Mouse (Mus musculus) kidney, embryonic 14.5 days (tissue): ENCODE results near the gene Chpf. TPM values are rescaled to one million over a fixed set of nuclear protein-coding genes. Genes with fewer than 3 reads are reported as not detected.

Experiments used
- ATAC-seq: fragments of 200-750 bp; cut with Nextera tagmentation; 2 replicates; pipeline ENCODE4 v1.8.0; 2017; ENCODE audit warnings: moderate number of reproducible peaks, mild to moderate bottlenecking, moderate TSS enrichment, moderate library complexity; ENCODE audit not compliant: low FRiP score, low TSS enrichment
- H3K27ac ChIP-seq: fragments of 300-500 bp; sonication (generic); 2 replicates; pipeline ENCODE4 v1.5.1; 2014; ENCODE audit warnings: low read depth, mild to moderate bottlenecking, low read length, moderate library complexity, mixed read lengths
- H3K27me3 ChIP-seq: fragments of 300-500 bp; sonication (generic); 2 replicates; pipeline ENCODE4 v1.6.1; 2014; ENCODE audit warnings: mild to moderate bottlenecking, low read length; ENCODE audit not compliant: control insufficient read depth, insufficient read depth
- H3K36me3 ChIP-seq: fragments of 300-500 bp; sonication (generic); 2 replicates; pipeline ENCODE4 v1.6.1; 2014; ENCODE audit warnings: low read length, mixed read lengths; ENCODE audit not compliant: control insufficient read depth, insufficient read depth
- H3K4me1 ChIP-seq: fragments of 300-500 bp; sonication (generic); 2 replicates; pipeline ENCODE4 v1.6.1; 2014; ENCODE audit warnings: low read length, mixed read lengths; ENCODE audit not compliant: control insufficient read depth, insufficient read depth
- H3K4me2 ChIP-seq: fragments of 300-500 bp; sonication (generic); replicated peaks from 2 replicates; pipeline ENCODE4 v1.6.1; 2014; ENCODE audit warnings: low read depth, mild to moderate bottlenecking, low read length
- H3K4me3 ChIP-seq: fragments of 300-500 bp; sonication (generic); 2 replicates; pipeline ENCODE4 v1.5.1; 2014; ENCODE audit warnings: mild to moderate bottlenecking, low read length
- H3K9ac ChIP-seq: fragments of 300-500 bp; sonication (generic); 2 replicates; pipeline ENCODE4 v1.6.1; 2014; ENCODE audit warnings: low read depth, mild to moderate bottlenecking, low read length, moderate library complexity
- H3K9me3 ChIP-seq: fragments of 300-500 bp; sonication (generic); 2 replicates; pipeline ENCODE4 v1.6.1; 2016; ENCODE audit warnings: low read length; ENCODE audit not compliant: control insufficient read depth
- WGBS: fragments of 180-500 bp; shearing (Covaris S2); extraction: QIAGEN DNeasy Blood & Tissue Kit; methylation state at CpG from one replicate; pipeline ENCODE4 v1.1.7; 2014; 5-methylcytosine and 5-hydroxymethylcytosine counted together
- polyA plus RNA-seq: library from polyadenylated mRNA; unstranded; fragments of >200 nt; fragmentation: Nextera tagmentation; extraction: Ambion mirVana; gene quantifications from 2 replicates; pipeline ENCODE4 v1.2.1, GENCODE M21; 2014

Gene Chpf
- 37.1 and 41.4 TPM in 2 replicates for polyA plus RNA-seq

- H3K27ac ChIP-seq = peak within 1 kb of the TSS; percentile 71
- under 1% methylated on average over 67 of the region's 76 CpGs for WGBS
- peaks cover 14% of the 10 kb centered on the region for H3K4me1 ChIP-seq
- peaks cover 28% of the 10 kb centered on the region for H3K36me3 ChIP-seq
- peak within 1 kb of the TSS; percentile 74 for H3K9ac ChIP-seq
- H3K9me3 ChIP-seq = no peaks in the 10 kb centered on the region
- ATAC-seq = peak; percentile 92
- peak within 1 kb of the TSS; percentile 84 for H3K4me2 ChIP-seq
- H3K4me3 ChIP-seq = peak within 1 kb of the TSS; percentile 80
- H3K27me3 ChIP-seq = peaks cover 31% of the 10 kb centered on the region
These were observed at the start of gene Chpf, which contains the start of gene Tmem198 for GRCm38 (mm10) chr1:75478916-75479634. Chpf (minus strand) TSS chr1:75479307. Tmem198 (plus strand) TSS chr1:75479532.

DNA sequence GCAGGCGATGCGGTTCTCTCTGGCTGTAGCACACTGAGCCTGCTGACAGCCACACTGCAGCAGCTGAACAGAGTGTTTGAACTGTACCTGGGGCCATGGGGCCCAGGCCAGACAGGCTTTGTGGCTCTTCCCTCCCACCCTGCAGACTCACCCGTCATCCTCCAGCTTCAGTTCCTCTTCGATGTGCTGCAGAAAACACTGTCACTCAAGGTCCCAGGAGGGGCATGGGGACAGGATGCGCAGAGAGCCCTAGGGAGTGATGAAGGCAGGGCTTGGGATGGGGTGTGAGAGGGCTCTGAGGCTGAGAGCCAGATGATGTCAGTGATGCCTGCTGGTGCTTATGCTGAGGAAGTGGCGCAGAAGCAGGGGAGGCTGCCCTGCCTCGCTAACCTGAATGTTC, 45.6 kb upstream of the Chpf start:
- 92% methylated on average over 7 of the region's 7 CpGs for WGBS
- Histone ChIP-seq H3K36me3 (peaks cover 37% of the 10 kb centered on the region), H3K4me2 (no peak overlapping the region), H3K4me1 (peaks cover 10% of the 10 kb centered on the region; the same call in 1 of the 2 replicates), H3K9me3 (no peaks in the 10 kb centered on the region), H3K27me3 (no peaks in the 10 kb centered on the region), H3K27ac (no peak overlapping the region), H3K9ac (no peak overlapping the region), H3K4me3 (no peak overlapping the region)
- ATAC-seq = no peak

GRCm38 (mm10) chr1:75521321-75522031, 42.4 kb upstream of the Chpf start, which contains the start of gene Stk11ip:
Stk11ip (plus strand) TSS chr1:75521529.
- peak; percentile 97 for ATAC-seq
- peaks cover 10% of the 10 kb centered on the region; the same call in 1 of the 2 replicates for H3K4me1 ChIP-seq
- H3K9ac ChIP-seq = peak within 1 kb of the TSS; percentile 49
- H3K27me3 ChIP-seq = no peaks in the 10 kb centered on the region
- H3K36me3 ChIP-seq = peaks cover 12% of the 10 kb centered on the region
- no peaks in the 10 kb centered on the region for H3K9me3 ChIP-seq
- peak within 1 kb of the TSS; percentile 99 for H3K27ac ChIP-seq
- peak within 1 kb of the TSS; percentile 78 for H3K4me2 ChIP-seq
- under 1% methylated on average over 46 of the region's 46 CpGs for WGBS
- H3K4me3 ChIP-seq = peak within 1 kb of the TSS; percentile 81

- no peak overlapping the region for H3K4me3 ChIP-seq
- H3K36me3 ChIP-seq = no peaks in the 10 kb centered on the region
- no peak overlapping the region for H3K4me2 ChIP-seq
- H3K4me1 ChIP-seq = peaks cover 10% of the 10 kb centered on the region; the same call in 1 of the 2 replicates
- no peak for ATAC-seq
- H3K27ac ChIP-seq = peak overlapping the region; percentile 99; the same call in 1 of the 2 replicates
- no peak overlapping the region for H3K9ac ChIP-seq
- WGBS = 52% methylated on average over 5 of the region's 5 CpGs
- no peaks in the 10 kb centered on the region for H3K27me3 ChIP-seq
- H3K9me3 ChIP-seq = no peaks in the 10 kb centered on the region
These were observed 40.5 kb upstream of the Chpf start for GRCm38 (mm10) chr1:75519576-75519975.

DNA sequence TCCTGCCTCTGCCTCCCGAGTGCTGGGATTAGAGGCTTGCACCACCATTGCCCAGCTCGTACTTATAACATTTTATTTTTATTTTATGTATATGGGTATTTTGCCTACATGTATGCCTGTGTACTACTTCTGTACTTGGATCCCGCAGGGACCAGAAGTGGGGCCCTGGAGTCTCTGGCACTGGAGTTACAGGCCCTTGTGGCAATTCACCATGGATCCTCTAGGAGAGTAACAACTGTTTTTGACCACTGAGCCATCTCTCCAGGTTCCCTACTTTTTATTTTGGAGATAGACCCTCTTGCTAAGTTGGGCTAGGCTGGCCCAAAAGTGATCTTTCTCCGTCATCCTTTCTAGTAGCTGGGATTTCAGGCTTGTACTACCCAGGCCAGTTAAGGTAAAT, 39.3 kb upstream of the Chpf start:
- Histone ChIP-seq H3K4me3 (no peak overlapping the region), H3K4me2 (no peak overlapping the region), H3K4me1 (peaks cover 10% of the 10 kb centered on the region; the same call in 1 of the 2 replicates), H3K27me3 (no peaks in the 10 kb centered on the region), H3K9me3 (no peaks in the 10 kb centered on the region), H3K9ac (no peak overlapping the region), H3K27ac (peak overlapping the region; percentile 62; the same call in 1 of the 2 replicates), H3K36me3 (no peaks in the 10 kb centered on the region)
- WGBS = 97% methylated on average over 4 of the region's 4 CpGs
- no peak for ATAC-seq

DNA sequence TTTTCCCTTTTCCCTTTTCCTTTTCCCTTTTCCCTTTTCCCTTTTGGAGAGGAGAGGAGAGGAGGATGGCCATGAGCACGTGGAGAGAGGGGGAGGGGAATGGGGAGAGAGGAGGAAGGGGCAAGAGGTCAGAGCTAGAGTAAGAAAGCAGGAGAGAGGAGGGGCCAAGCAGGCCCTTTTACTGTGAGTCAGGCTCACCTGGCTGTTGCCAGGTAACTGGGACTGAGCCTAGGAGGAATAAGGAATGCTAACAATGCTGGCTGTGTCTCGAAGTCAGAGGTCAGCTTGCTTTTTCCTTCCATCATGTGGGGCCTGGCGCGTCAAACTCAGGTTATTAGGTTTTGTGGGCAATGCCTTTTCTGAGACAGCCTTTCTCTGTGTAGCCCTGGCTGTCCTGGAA, 38.9 kb upstream of the Chpf start:
- Histone ChIP-seq H3K9ac (no peak overlapping the region), H3K4me3 (no peak overlapping the region), H3K27ac (peak overlapping the region; percentile 62; the same call in 1 of the 2 replicates), H3K4me1 (peaks cover 10% of the 10 kb centered on the region; the same call in 1 of the 2 replicates), H3K36me3 (no peaks in the 10 kb centered on the region), H3K4me2 (no peak overlapping the region), H3K9me3 (no peaks in the 10 kb centered on the region), H3K27me3 (no peaks in the 10 kb centered on the region)
- 53% methylated on average over 4 of the region's 4 CpGs for WGBS
- ATAC-seq = no peak

DNA sequence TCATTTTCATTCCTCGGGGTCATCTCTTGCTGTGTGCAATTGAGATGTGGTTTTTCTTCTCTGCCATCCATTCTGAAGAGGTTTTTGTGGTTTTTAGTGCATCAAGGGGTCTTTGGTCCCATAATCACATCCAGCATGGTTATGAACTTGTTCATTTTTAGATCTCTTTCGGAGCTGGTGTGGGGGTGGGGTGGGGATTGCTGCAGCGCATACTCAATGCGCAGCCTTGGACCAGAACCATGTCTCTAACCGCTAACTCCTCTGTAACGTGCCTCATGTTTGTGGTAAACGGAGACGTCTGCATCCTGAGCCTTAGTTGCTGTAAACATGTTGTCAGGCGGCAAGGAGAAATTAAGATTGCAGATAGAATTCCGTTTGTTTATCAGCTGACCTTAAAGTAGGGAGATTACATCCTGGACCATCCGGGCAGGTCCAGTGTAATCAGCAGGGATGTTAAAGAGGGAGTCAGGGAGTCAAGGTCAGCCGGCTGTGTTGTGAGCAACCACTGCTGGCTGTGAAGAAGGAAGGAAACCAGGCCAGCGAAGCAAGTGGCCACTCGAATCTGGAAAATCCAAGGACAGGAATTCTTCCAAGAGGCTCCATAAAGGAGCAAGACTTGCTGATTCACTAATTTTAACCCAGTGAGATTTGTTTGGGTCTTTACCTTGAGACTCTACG, 37.7 kb upstream of the Chpf start:
- 78% methylated on average over 15 of the region's 15 CpGs for WGBS
- Histone ChIP-seq H3K36me3 (no peaks in the 10 kb centered on the region), H3K9me3 (no peaks in the 10 kb centered on the region), H3K27me3 (no peaks in the 10 kb centered on the region), H3K27ac (no peak overlapping the region), H3K4me1 (peaks cover 9% of the 10 kb centered on the region), H3K4me3 (no peak overlapping the region), H3K4me2 (no peak overlapping the region), H3K9ac (no peak overlapping the region)
- ATAC-seq = no peak

GRCm38 (mm10) chr1:75512550-75512949, 33.4 kb upstream of the Chpf start:
- 93% methylated on average over 3 of the region's 3 CpGs for WGBS
- no peak for ATAC-seq

More at GRCm38 (mm10) chr1:75512550-75512949, 33.4 kb upstream of the Chpf start:
- no peaks in the 10 kb centered on the region for H3K27me3 ChIP-seq
- no peaks in the 10 kb centered on the region for H3K36me3 ChIP-seq
- H3K9ac ChIP-seq = no peak overlapping the region
- H3K9me3 ChIP-seq = no peaks in the 10 kb centered on the region
- H3K4me3 ChIP-seq = no peak overlapping the region
- H3K4me1 ChIP-seq = peaks cover 24% of the 10 kb centered on the region
- no peak overlapping the region for H3K4me2 ChIP-seq
- H3K27ac ChIP-seq = no peak overlapping the region
